Mouse (Mus musculus): ENCODE measurements around the gene Shank1.
"Not testable (repeated sequence)": the region's sequence is repeated elsewhere in the genome, so short reads cannot be mapped to it uniquely, and the experiment has no call there.

Gene Shank1

DNA sequence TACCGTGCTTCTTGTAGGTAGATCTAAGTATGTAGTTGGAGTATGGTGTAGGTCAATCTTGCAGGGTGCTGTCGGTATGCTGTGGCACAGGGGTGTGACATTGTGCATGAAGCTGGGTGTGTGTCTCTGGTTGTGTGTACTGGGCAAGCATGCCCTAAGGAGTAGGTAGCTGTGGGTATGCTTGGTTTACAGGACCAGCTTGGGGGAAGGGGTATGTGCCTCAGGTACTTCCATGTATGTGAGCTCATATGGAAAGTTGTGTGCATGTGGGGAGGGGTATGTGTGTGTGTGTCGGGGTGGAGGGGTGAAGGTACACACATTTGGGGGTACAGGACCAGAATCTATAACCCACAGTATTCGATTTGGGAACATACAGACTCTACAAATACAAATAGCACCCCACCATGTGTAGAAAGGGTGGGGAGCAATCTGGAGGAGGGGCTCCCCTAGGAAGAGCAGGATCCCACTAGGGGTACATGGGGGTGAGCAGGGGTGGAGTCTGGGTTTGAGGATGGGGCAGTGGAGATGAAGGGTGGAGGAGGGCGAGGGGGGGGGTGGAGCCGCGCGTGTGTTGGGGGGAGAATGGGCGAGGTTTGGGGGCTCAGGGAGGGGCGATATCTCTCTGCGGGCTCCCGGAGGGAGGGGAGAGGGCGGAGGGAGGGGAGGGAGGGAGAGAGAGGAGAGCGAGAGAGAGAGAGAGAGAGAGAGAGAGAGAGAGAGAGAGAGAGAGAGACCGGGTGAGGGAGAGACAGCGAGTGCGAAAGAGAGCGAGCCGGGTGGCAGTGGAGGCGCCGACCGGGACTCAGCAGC, at the start of gene Shank1:
Shank1 (plus strand) TSS at position 779 of the 810 bp plus-strand sequence.
- no peak for DNase-seq (ENCODE audit: low read depth, low spot score)

DNA sequence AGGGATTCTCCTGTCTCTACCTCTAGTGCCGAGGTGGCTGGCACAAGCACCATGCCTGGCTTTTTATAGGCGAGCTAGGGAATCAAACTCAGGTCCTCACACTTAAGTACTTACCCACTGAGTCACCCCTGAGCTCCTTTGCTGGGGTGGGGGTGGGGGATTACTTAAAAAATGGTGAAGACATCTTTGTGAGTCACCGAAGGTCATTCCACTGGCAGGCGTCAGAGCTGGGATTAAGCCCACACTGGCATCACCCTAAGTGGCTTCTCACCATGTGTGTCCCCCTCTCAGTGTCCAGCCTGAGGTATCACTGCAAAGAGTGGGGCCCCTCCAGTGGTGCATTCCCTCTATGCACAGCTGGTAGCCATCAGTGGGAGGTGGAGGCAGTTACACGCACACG, 49.6 kb upstream of the Shank1 start:
- DNase-seq (ENCODE audit: low read depth, low spot score) = no peak

DNA sequence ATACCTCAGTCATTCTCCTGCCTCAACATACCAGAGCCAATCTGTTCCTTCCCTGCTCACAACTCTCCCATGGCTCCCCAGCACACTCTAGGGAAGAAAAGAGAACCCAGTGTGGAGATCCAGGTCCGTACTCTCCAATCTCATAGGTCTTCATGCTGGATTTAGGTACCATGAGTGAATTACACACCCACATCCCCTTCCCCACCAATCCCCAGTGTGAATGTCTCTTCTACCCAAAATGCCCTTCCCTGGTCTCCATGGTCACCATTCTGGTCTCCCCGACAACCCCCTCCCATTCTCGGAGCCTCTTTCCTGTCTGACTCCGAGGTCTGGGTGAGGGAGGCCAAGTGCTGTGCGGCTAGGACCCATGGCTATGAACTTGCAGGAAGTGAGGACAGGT, 48.9 kb upstream of the Shank1 start, which contains the start of gene Gm15517:
Gm15517 (plus strand) TSS at position 301 of the 400 bp plus-strand sequence.
- no peak for DNase-seq (ENCODE audit: low read depth, low spot score)

DNA sequence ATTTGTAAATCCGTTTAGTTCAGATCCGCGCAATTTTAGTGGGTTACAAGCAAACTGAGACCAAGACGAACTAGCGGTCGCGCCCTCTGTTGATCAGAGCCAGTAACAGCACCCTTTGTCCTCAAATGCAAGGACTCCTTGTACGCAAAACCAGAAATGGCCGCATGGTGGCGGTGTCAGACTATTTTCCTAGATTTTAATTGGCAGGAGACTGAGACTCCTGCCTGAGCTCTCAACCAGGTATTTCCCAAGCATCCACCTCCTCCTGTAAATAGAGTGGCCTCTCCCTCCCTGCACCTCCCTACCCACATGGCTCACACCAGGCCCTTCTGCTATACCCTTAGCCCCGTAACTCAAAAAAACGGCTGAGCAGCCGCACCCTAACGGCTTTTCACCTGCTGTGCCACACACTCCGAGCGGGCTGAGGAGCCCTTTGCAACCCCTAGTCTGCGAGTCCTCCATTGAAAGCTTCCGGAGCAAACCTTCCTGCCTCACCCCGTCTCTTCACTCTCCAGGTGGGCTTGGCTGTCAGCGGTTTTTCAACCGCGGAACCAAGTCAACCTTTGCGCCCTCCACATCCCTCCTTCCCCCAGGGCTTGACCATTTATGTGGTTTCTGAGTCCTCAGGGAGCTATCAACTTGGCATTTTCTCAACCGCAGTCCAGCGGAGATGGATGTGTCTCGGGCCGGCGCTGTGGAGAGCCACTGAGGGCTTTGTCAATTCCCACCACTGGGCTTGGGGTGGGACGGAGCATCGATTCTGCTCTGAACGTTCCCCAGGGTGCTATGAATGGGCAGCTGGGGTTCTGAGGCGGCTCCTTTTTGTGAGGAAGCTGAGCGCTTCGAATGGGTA, 47.0 kb upstream of the Shank1 start:
- peak; percentile 77 for DNase-seq (ENCODE audit: low read depth, low spot score)

DNA sequence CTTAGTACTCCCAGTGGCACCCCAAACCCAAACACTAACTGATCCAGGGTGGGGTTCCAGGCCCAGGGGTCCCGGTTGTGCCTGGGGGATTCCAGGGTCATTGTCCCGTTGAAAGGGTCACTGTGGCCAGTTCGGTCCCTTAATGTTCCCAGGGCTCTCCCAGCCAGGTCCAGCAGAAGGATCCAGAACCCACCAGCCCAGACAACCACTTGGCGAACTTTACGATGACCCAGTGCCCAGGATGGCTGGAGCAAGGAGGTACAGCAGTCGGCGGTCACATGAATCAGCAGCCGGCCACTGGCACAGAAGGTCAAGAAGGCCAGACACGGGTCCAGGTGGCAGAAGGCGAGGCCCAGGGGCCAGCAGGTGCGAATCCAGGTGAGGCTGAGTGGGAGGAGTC, 41.9 kb upstream of the Shank1 start:
- no peak for DNase-seq (ENCODE audit: low read depth, low spot score)

DNA sequence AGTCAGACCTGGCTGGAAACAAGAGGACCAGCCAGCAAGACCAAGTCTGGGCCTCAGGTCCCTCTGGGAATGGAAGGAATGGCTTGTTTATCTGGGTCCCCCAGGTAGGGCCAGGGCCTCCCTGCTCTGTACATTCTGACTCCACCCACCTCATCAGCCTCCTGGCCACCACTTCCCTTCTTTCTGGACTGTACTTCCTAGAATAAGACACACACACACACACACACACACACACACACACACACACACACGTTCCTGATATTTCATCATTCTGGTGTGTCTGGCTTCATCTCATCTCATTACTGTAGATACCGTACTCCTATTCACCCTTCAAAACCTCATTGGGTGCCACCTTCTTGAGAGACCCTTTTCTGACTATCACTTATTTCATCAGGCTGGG, 40.7 kb upstream of the Shank1 start:
- DNase-seq (ENCODE audit: low read depth, low spot score) = no peak

DNA sequence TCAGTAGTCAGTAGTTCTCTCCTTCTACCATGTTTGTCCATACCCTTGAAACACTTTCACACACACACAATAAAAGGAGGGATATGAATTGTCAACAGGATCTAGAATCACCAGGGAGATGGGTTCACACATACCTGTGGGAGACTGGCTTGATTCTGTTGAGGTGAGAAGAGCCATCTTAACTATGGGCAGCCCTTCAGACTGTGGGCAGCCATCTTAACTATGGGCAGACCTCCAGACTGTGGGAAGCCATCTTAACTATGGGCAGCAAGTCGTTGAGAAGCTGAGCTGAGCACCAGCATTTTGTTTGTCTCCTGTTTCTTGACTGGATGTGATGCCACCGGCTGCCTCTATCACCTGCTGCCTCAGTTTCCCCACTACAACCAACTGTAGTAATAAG, 38.7 kb upstream of the Shank1 start:
- no peak for DNase-seq (ENCODE audit: low read depth, low spot score)

DNA sequence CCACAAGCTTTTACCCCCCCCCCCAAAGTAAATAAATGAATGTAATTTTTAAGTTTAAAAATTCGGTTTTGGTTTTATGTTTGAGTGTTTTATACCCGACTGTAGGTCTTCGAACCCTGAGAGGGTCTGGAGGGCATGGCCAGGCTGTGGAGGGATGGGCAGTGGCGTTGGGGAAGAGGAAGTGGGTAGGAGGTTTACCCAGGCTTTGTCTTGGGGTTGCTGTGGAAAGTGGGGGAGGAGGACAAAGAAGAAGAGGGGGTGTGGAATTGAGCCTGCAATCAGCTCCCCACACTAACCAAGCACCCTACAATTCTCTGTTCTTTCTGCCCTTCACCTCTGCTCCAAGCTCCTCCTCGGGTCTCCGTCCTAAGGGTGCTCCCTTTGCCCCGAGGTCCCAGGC, 37.5 kb upstream of the Shank1 start:
- no peak for DNase-seq (ENCODE audit: low read depth, low spot score)

DNA sequence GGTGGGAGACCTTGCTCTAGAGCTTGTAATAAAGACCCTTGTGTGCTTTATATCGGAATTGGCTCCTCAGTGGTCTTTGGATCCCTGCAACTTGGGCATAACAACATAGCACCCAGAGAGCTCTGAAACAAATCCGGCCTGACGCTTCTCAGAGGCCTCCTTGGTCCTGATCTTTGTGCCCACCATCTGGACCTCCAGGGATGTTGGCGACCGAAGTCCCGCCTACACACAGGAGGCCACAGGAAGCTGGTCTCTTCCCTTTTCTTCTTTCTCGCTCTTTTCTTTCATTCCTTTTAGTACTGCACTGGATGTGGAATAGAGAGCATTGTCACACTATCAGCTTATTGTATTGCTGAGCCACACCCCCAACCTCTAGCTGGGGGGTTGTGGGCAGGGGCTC, 36.6 kb upstream of the Shank1 start:
- no peak for DNase-seq (ENCODE audit: low read depth, low spot score)

DNA sequence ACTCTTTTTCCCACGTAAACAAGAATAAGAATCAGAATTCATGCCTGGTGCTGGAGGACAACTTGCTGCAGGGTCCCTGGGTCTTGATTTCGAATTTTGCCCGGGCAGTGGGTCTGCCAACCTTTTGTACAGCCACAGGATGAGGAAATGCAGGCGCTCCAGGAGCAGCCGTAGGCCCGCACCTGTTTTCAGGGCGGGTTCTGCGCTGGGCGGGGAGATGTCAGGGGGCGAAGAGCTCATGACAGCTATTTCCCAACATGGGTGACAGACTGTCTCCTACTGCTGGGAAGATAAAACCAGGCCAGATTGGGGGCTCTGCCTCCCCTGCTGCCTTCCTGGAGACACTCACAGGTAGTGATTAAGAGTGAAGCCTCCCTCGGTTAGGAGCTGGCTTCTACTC, 36.0 kb upstream of the Shank1 start:
- no peak for DNase-seq (ENCODE audit: low read depth, low spot score)

DNA sequence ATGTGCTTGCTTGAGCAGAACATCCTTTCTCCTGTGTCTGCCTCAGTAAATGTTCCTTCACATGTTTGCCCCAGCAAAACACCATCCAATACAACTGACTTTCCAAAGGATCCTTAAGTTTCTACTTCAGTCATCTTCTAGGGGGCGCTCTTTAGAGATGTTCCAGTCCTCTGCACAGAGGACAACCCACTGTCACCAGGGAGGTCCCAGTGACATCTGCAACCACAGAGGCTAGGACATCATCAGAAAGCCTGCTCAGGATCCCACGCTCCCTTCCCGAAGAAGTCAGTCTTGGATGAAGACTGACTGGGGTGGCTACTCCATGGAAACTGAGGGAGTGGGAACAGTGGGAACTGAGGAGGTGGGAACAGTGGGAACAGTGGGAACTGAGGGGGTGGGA, 34.5 kb upstream of the Shank1 start:
- no peak for DNase-seq (ENCODE audit: low read depth, low spot score)

DNA sequence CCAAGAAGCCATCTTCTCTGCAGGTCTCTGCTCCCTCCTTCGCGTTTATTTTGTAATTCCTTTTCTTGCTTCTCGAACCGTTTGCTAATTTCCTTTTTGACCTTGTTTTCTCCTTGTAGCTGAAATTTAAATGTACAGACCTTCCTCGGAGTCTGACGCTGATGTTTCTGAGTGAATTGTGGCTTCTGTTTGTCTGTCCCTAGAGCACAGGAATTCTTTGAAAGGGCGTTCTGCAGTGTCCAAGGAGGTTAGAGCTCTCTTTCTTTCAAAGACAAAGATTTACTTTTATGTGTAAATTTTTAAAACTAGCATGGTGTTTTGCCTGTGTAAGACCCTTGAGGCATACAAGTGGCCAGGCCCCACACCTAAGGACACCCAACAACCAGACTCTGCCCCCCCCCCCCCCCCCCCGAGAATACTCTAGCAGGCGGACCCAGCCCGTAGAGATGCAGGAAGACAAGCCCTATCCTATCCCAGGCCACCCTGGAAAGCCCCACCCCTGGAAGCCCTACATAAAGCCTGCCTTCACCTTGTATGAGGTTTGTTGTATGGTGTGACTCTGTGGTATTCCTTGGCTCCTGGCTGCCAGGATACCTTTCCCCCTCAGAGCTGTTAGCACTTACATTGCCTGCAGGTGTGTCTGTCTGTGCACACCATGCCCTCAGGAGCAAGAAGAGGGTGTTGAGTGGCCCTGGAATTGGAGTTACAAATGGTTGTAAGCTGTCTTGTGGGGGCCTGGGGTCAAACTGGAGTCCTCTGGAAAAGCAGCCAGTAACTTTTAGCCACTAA, 33.4 kb upstream of the Shank1 start:
- no peak for DNase-seq (ENCODE audit: low read depth, low spot score)

DNA sequence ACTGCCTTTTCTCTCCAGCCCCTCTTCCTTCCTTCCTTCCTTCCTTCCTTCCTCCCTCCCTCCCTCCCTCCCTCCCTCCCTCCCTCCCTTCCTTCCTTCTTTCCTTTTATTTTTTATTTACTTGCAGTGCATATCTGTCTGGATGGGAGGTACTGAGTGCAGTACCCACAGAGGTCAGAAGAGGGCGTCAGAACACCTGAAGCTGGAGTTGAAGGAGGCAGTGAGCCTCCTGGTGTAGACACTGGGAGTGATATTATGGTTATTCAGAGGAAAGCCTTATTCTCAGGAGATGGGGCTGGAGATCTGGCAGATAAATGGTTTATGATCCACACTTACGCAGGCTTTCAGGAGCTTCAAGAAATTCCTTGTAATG, 32.8 kb upstream of the Shank1 start:
- no peak for DNase-seq (ENCODE audit: low read depth, low spot score)

DNA sequence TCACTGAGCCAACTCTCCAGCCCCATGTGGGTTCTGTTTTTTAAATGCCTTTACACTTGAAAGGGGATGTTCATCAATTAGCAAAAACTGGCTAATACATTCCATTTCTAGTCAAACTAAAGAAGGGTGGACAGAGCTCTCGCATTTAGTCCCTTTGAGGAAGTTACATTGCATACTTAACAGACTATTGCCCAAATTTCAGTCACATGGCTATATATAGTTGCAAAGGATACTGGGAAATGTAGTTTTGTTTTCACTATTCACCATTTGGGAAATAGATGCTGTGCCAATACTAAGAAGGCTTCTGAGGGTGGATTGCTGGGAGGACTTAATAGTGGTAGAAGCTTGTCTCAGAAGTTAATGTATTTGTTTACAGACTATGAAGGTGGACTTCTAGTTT, 29.1 kb upstream of the Shank1 start:
- DNase-seq (ENCODE audit: low read depth, low spot score) = no peak

DNA sequence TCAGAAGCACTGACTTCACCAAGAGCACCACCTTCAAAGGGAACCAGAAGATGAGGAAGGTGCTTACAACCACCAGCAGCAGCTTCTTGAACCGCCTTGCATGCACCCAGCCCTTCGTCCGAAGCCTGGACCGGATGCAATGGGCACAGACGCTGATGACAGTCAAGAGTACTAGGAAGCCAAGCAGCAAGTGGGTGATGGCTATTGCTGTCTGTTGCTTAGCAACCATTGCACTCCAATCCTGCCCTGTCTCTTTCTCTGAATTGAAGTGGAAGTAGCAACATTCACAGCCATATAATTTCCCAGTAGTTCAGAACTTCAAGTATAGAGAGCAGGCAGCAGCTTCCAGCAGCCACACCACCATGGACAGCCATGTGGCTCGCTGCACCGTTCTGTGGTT, 28.5 kb upstream of the Shank1 start:
- DNase-seq (ENCODE audit: low read depth, low spot score) = no peak

DNA sequence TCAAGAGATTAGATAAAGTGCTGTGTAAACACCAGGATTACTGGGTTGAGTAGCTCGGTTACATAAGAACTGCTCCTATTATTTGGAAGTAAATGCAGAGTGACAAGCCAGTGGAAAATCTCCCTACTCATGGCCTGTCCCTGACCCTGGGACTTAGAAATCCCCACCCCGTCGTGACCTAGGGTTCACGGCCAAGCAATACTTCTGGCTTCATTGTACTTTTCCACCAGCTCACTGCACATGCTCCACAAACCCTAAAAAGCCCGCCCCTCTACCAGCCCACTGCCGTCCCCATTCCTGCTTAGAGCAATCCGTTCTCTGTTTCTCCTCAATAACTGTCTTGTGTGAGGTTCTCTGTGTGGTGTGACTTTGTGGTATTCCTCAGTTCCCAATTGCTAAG, 22.3 kb upstream of the Shank1 start:
- DNase-seq (ENCODE audit: low read depth, low spot score) = no peak

DNA sequence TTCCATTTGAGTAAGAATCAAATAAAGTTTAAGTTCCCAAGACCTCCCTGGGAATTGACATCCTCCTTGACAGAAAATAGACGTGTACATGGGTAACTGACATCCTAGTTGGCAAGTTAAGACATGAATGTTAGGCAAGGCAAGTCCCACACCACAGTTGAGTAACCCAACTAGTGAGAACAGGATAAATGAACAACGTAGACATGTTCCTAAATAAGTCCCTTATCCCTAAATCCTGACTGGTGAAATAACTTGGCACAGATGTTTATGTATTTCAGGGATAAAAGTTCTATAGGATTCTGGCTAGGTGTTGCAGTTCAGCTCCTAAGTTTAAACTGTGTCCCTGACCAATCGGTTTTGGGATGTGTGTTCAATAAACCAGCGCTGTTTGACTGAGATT, 19.1 kb upstream of the Shank1 start:
- no peak for DNase-seq (ENCODE audit: low read depth, low spot score)

DNA sequence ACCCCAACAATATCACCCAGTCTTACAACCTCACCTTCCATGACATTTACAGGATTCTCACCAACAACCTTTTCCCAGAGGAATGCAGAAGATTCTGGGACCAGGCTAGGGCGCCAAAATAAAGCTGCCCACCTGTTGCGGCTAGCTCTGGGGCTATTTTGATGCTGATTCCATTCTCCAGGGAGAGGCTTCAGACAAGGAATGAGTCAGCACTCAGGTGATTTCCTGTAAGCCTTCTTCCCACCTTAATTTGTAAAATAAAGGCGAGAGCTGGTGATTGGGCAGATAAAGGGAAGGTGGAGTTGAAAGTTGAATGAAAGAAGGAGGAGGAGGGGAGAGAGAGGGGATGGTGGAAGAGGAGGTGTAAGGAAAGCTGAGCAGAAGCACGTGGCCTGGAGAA, 18.6 kb upstream of the Shank1 start:
- DNase-seq (ENCODE audit: low read depth, low spot score) = no peak

DNA sequence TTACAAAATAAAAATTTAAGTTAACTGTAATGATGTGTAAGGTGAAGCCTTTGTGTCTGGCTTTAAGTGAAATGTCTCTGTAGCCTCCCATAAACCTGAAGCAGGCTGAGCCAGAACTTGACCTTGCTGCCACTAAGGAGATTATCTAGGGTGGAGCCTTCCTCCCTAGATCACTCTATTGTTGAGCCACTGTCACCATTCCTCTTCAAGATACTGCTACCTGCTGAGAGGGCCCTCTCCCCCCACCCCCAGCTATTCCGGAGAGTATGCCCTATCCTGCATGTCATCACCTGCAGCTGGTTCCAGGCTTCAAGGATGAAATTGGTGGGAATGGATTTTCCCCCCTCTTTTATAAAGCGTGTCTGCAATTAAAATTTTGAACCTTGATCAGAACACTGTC, 12.6 kb upstream of the Shank1 start:
- not testable (repeated sequence) for DNase-seq (ENCODE audit: low read depth, low spot score)

DNA sequence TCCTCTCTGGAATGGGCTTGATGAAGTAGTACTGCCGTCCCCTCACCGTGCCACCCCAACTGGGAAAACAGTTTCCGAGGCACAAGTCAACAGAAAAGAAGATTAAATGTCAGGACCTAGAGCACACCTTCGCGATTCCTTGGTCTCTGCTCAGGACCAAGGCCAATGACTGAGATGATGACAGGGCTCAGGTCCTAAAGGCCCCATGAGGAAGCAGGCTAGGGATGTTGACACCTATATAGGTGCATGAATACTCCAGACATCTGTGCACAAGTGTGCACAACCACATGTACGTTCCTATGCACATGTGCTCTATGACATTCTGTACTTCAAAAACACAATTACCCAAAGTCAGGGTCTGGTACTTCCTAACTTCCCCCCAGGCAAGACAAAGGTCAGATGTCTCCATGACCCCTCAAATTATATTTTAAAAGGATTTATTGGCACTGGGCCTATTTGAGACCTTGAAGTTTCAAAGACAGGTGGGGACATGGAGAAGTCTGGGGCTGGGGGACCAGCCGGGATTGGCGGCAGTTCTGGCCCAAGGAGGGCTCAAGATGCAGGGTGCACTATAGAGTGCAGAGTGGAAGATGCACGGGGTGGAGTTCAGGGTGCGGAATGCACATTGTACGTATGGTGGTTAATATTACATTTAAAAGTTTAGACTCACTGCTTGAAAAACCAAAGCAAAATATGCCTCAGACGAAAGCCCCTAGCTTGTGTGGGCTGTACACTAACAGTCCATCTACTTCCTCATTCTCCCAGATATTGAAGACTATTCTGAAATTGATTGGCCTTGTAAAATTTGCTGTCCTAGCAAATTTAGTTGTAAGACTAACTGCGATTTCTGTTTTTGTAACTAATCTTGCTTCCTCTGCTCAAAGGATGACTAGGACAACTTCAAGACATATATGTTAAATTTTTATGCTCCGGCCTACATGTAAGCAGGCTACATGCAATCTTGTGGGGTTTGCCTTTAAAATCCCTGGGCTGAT, 6.4 kb upstream of the Shank1 start:
- DNase-seq (ENCODE audit: low read depth, low spot score) = no peak

DNA sequence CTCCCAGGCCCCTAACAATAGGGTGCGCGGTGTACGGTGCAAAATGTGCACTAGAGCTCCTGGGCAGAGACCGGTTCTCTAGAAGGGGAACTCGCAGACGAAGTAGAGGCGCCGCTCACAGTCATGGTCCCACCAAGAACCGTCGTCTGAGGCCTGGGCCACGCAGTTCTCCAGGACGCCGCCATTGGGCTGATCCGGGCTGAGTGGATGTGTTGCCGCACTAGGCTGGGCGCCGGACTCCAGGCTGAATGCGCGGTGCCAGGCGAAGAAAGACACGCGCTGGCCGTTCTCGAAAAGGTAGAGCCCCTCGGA, 5.6 kb upstream of the Shank1 start:
- no peak for DNase-seq (ENCODE audit: low read depth, low spot score)
